Mouse (Mus musculus) limb, embryonic 15.5 days (tissue): ENCODE data around the gene Medag. TPM values are rescaled to one million over a fixed set of nuclear protein-coding genes. Genes with fewer than 3 reads are reported as not detected.
A peak's percentile ranks its signal among the peaks of the same experiment; 100 is the strongest.

Experiments used
- ATAC-seq: fragments of 200-750 bp; cut with Nextera tagmentation; 2 replicates; pipeline ENCODE4 v1.8.0; 2017; ENCODE audit warnings: low read depth, moderate TSS enrichment; ENCODE audit not compliant: insufficient number of reproducible peaks, low FRiP score, low TSS enrichment
- H3K27ac ChIP-seq: fragments of 300-500 bp; sonication (generic); 2 replicates; pipeline ENCODE4 v1.5.1; 2015; ENCODE audit warnings: moderate library complexity, mild to moderate bottlenecking, inconsistent platforms
- H3K27me3 ChIP-seq: fragments of 300-500 bp; sonication (generic); 2 replicates; pipeline ENCODE4 v1.6.1; 2015; ENCODE audit warnings: inconsistent platforms
- H3K36me3 ChIP-seq: fragments of 300-500 bp; sonication (generic); 2 replicates; pipeline ENCODE4 v1.6.1; 2015; ENCODE audit warnings: inconsistent platforms
- H3K4me1 ChIP-seq: fragments of 300-500 bp; sonication (generic); 2 replicates; pipeline ENCODE4 v1.6.1; 2015; ENCODE audit warnings: inconsistent platforms
- H3K4me2 ChIP-seq: fragments of 300-500 bp; sonication (generic); 2 replicates; pipeline ENCODE4 v1.6.1; 2015; ENCODE audit warnings: mild to moderate bottlenecking, inconsistent platforms
- H3K4me3 ChIP-seq: fragments of 300-500 bp; sonication (generic); 2 replicates; pipeline ENCODE4 v1.5.1; 2015; ENCODE audit warnings: mild to moderate bottlenecking, inconsistent platforms
- H3K9ac ChIP-seq: fragments of 300-500 bp; sonication (generic); 2 replicates; pipeline ENCODE4 v1.6.1; 2015; ENCODE audit warnings: inconsistent platforms
- H3K9me3 ChIP-seq: fragments of 300-500 bp; sonication (generic); 2 replicates; pipeline ENCODE4 v1.6.1; 2016; ENCODE audit warnings: inconsistent platforms
- WGBS: fragments of 180-500 bp; shearing (Covaris S2); methylation state at CpG from one replicate; pipeline ENCODE4 v1.1.7; 2015; 5-methylcytosine and 5-hydroxymethylcytosine counted together
- polyA plus RNA-seq: library from polyadenylated mRNA; unstranded; fragments of >200 nt; fragmentation: Nextera tagmentation; extraction: Ambion mirVana; gene quantifications from 2 replicates; pipeline ENCODE4 v1.2.1, GENCODE M21; 2015

Gene Medag
- polyA plus RNA-seq = 4.2 and 4.8 TPM in 2 replicates

- WGBS = 2% methylated on average over 38 of the region's 38 CpGs
- Histone ChIP-seq H3K9me3 (no peaks in the 10 kb centered on the region), H3K27me3 (peaks cover 12% of the 10 kb centered on the region), H3K4me3 (peak within 1 kb of the TSS; percentile 43), H3K9ac (peak within 1 kb of the TSS; percentile 46), H3K36me3 (no peaks in the 10 kb centered on the region), H3K27ac (peak within 1 kb of the TSS; percentile 54), H3K4me1 (peaks cover 20% of the 10 kb centered on the region), H3K4me2 (peak within 1 kb of the TSS; percentile 74)
- peak; percentile 76; the same call in 1 of the 2 replicates for ATAC-seq
Measured at GRCm38 (mm10) chr5:149411509-149412193, at the start of gene Medag. Medag (plus strand) TSS chr5:149411749.

- Histone ChIP-seq H3K4me2 (no peak overlapping the region), H3K27me3 (no peaks in the 10 kb centered on the region), H3K4me3 (no peak overlapping the region), H3K9ac (no peak overlapping the region), H3K27ac (no peak overlapping the region), H3K9me3 (no peaks in the 10 kb centered on the region), H3K36me3 (no peaks in the 10 kb centered on the region), H3K4me1 (peaks cover 1% of the 10 kb centered on the region; the same call in 1 of the 2 replicates)
- no peak for ATAC-seq
- WGBS = 83% methylated on average over 3 of the region's 3 CpGs
Measured at GRCm38 (mm10) chr5:149362626-149363025, 48.9 kb upstream of the Medag start.

GRCm38 (mm10) chr5:149363903-149364755 lies 47.4 kb upstream of the Medag start:
- Histone ChIP-seq H3K36me3 (no peaks in the 10 kb centered on the region), H3K4me2 (no peak overlapping the region), H3K27ac (no peak overlapping the region), H3K9ac (no peak overlapping the region), H3K4me1 (peaks cover 16% of the 10 kb centered on the region), H3K9me3 (no peaks in the 10 kb centered on the region), H3K4me3 (no peak overlapping the region), H3K27me3 (no peaks in the 10 kb centered on the region)
- 63% methylated on average over 16 of the region's 16 CpGs for WGBS
- ATAC-seq = no peak

GRCm38 (mm10) chr5:149367011-149367410 lies 44.5 kb upstream of the Medag start:
- Histone ChIP-seq H3K27ac (no peak overlapping the region), H3K4me1 (peaks cover 26% of the 10 kb centered on the region), H3K4me3 (no peak overlapping the region), H3K36me3 (no peaks in the 10 kb centered on the region), H3K9me3 (no peaks in the 10 kb centered on the region), H3K4me2 (no peak overlapping the region), H3K27me3 (no peaks in the 10 kb centered on the region), H3K9ac (no peak overlapping the region)
- ATAC-seq = no peak
- 86% methylated on average over 2 of the region's 2 CpGs for WGBS

- H3K4me3 ChIP-seq = no peak overlapping the region
- H3K36me3 ChIP-seq = no peaks in the 10 kb centered on the region
- H3K27me3 ChIP-seq = no peaks in the 10 kb centered on the region
- peaks cover 26% of the 10 kb centered on the region for H3K4me1 ChIP-seq
- H3K4me2 ChIP-seq = no peak overlapping the region
- WGBS = 48% methylated on average over 7 of the region's 7 CpGs
- no peaks in the 10 kb centered on the region for H3K9me3 ChIP-seq
- no peak overlapping the region for H3K27ac ChIP-seq
- no peak overlapping the region for H3K9ac ChIP-seq
- no peak for ATAC-seq
Measured at GRCm38 (mm10) chr5:149367544-149368466, 43.7 kb upstream of the Medag start.

GRCm38 (mm10) chr5:149368575-149369312 lies 42.8 kb upstream of the Medag start:
- Histone ChIP-seq H3K27ac (peak overlapping the region; percentile 78), H3K4me2 (peak overlapping the region; percentile 27; the same call in 1 of the 2 replicates), H3K9ac (no peak overlapping the region), H3K36me3 (no peaks in the 10 kb centered on the region), H3K9me3 (no peaks in the 10 kb centered on the region), H3K27me3 (no peaks in the 10 kb centered on the region), H3K4me3 (peak overlapping the region; percentile 11; the same call in 1 of the 2 replicates), H3K4me1 (peaks cover 30% of the 10 kb centered on the region)
- ATAC-seq = peak; percentile 28; the same call in 1 of the 2 replicates
- WGBS = 36% methylated on average over 12 of the region's 12 CpGs

GRCm38 (mm10) chr5:149369373-149370035 lies 42.0 kb upstream of the Medag start:
- H3K9me3 ChIP-seq = no peaks in the 10 kb centered on the region
- H3K27me3 ChIP-seq = no peaks in the 10 kb centered on the region
- H3K36me3 ChIP-seq = no peaks in the 10 kb centered on the region
- H3K4me2 ChIP-seq = peak overlapping the region; percentile 27; the same call in 1 of the 2 replicates
- ATAC-seq = no peak
- H3K4me1 ChIP-seq = peaks cover 37% of the 10 kb centered on the region
- no peak overlapping the region for H3K9ac ChIP-seq
- peak overlapping the region; percentile 78 for H3K27ac ChIP-seq
- 53% methylated on average over 21 of the region's 21 CpGs for WGBS
- peak overlapping the region; percentile 11; the same call in 1 of the 2 replicates for H3K4me3 ChIP-seq

- no peak overlapping the region for H3K4me3 ChIP-seq
- H3K9me3 ChIP-seq = no peaks in the 10 kb centered on the region
- no peak overlapping the region for H3K27ac ChIP-seq
- H3K27me3 ChIP-seq = no peaks in the 10 kb centered on the region
- ATAC-seq = no peak
- H3K36me3 ChIP-seq = no peaks in the 10 kb centered on the region
- no peak overlapping the region for H3K9ac ChIP-seq
- no peak overlapping the region for H3K4me2 ChIP-seq
- H3K4me1 ChIP-seq = peaks cover 54% of the 10 kb centered on the region
- 72% methylated on average over 8 of the region's 8 CpGs for WGBS
Measured at GRCm38 (mm10) chr5:149372018-149372417, 39.5 kb upstream of the Medag start.

GRCm38 (mm10) chr5:149373224-149373623 lies 38.3 kb upstream of the Medag start:
- no peak overlapping the region for H3K4me2 ChIP-seq
- no peaks in the 10 kb centered on the region for H3K9me3 ChIP-seq
- peaks cover 53% of the 10 kb centered on the region for H3K4me1 ChIP-seq
- no peaks in the 10 kb centered on the region for H3K36me3 ChIP-seq
- H3K9ac ChIP-seq = no peak overlapping the region
- no peak for ATAC-seq
- no peaks in the 10 kb centered on the region for H3K27me3 ChIP-seq
- no peak overlapping the region for H3K4me3 ChIP-seq
- H3K27ac ChIP-seq = no peak overlapping the region
- 23% methylated on average over 9 of the region's 9 CpGs for WGBS

GRCm38 (mm10) chr5:149374026-149374425 lies 37.5 kb upstream of the Medag start:
- Histone ChIP-seq H3K9me3 (no peaks in the 10 kb centered on the region), H3K4me2 (no peak overlapping the region), H3K36me3 (no peaks in the 10 kb centered on the region), H3K4me1 (peaks cover 50% of the 10 kb centered on the region), H3K27ac (0 out of 2 replicates have a peak overlapping the region, but pooled peaks have one; percentile 22), H3K27me3 (no peaks in the 10 kb centered on the region), H3K9ac (no peak overlapping the region), H3K4me3 (no peak overlapping the region)
- WGBS = 69% methylated on average over 7 of the region's 7 CpGs
- ATAC-seq = no peak
